Mouse (Mus musculus): Measurements from ENCODE around the gene Pnrc2.

The Pnrc2 gene

DNA sequence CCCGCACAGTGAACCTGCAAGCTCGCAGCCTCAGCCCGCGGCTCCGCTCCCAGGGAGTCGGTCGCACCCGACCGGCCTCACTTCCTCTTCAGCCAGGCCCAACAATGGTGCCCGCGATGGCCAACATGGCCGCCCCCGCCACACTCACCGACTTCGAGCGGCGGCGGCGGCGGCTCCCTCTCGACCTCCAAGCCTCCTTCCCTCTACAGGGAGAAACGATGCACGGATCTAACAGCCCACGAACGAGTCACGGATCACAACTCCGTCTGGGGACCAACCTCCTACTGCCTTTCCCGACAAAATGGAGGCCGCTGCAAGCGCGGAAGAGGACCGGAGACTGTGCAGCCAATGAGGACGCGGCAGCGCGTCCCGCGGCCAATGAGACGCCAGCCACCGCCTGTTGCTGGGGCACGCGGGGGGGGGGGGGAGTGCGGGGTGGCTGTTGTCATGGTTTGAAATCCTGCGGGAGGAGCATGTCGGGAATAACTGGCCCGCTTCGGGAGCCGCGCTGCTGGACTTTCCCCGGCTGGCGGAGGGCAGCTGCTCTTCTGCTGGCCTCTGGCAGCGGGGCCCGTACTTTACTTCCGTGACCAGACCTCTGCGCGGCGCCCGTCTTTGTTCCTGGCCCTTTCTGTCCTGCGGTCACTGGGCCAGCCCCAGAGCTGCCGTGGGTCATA is at the start of gene Pnrc2:
TSS of gene Pnrc2 (minus strand) at position 325 of the 677 bp plus-strand sequence.
- DNase-seq (ENCODE audit: low spot score in 2 of 2) = peak; percentile 91 to 95

DNA sequence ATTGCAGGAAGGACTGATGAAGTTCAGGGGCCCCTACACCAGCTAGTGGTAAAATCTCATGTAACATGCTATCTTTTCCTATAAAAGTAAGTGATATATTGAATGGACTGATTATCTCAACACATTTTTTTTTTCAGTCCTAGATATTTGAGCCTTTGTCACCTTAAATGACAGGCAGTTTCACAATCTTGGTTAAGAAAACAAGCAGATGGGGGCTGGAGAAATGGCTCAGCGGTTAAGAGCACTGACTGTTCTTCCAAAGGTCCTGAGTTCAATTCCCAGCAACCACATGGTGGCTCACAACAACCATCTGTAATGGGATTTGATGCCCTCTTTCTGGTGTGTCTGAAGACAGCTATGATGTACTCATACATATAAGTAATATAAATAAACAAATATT is 48.5 kb upstream of the Pnrc2 start:
- no peak for DNase-seq (ENCODE audit: low spot score in 2 of 2)

DNA sequence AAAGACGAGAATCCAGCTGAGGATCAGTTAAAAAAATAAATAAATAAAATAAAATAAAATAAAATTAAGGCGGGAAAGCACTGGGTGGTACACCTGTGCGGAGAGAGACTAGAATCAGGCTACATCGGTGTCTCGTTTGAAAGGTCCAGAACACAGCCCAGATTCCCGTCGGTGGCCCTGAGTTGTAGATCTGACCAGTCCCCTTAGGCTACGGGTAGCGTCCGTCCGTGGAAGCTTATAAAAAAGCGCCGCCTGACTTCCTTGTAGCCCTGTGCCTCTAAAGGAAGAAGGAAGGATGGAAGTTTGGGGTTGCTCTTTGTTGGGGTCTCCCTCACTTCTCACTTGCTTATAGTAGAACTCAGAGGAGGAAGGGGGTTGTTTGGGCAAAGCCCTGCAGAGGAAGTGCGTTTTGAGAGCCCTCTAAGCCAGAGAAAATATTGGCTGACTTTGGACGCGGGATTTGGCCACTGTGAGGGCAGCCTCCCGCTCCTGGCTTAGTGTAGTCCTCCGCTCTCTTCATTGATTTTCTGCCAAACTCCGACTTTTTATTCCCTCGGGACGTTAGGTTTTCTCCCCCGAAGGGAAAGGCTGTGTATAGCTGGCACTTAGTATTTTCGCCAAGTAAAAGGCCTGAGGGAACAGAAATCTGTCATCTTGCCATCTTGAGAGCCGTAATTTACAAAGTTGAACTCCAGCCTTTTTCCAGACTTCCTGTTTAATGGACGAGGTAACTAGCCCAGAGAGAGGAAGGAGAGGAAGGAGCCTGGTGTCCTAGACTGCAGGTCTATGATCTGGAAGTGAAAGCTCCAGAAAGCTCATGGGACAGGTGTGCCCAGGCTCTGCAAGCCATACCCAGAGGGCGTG is 47.8 kb upstream of the Pnrc2 start:
- DNase-seq (ENCODE audit: low spot score in 2 of 2) = peak; percentile 53

DNA sequence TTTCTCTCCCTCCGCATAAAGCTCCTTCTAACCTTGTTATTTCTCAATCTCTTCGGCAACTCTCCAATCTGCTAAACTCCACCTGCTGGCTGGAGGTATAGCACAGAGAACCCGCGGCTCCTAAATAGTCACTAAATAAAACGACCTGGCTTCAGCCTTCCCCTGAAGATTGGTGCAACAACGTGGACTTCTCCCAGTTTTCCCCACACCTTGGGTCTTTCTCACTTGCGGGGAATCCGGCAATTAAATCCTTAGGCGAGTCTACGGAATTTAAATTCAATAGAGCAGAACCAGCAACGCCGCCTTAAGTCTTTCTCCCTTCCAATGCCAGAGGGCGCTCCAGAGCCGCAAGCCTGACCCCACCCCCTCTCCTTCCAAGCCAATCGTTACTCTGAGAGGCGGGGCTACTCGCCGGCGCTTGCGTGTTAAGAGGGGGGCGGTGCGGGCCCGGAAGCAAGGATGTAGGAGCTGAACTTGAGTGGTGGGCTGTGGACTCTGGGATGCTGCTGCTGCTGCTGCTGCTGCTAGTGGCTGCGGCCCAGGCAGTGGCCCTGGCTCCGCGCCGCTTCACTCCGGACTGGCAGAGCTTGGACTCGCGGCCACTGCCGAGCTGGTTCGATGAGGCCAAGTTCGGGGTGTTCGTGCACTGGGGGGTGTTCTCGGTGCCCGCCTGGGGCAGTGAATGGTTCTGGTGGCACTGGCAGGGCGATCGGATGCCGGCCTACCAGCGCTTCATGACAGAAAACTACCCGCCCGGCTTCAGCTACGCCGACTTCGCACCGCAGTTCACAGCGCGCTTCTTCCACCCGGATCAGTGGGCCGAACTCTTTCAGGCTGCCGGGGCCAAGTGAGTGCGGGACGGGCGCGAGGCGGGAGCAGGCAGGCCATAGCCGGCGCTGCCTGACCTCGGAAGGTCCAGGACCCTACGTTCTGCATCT is 46.9 kb upstream of the Pnrc2 start, which contains the start of gene Fuca1:
TSS of gene Fuca1 (plus strand) at position 432 of the 938 bp plus-strand sequence.
- peak; percentile 91 to 96 for DNase-seq (ENCODE audit: low spot score in 2 of 2)

DNA sequence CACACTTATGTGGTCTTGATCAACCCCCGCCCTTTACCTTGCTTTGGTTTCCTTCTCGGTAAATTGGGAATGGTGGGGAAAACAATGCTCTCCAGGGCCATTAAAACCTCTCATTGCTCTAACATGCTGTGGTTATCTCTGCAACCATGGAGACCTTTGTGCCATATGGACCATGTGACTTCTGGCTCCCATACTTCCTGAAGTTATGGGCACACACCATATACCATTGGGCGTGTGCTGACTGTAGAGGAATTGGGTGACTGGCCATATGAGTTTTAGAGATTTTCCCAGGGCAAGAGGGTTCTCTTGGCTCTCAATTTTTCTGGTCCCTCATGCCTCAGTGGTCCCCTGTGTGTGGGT is 45.6 kb upstream of the Pnrc2 start:
- no peak for DNase-seq (ENCODE audit: low spot score in 2 of 2)

DNA sequence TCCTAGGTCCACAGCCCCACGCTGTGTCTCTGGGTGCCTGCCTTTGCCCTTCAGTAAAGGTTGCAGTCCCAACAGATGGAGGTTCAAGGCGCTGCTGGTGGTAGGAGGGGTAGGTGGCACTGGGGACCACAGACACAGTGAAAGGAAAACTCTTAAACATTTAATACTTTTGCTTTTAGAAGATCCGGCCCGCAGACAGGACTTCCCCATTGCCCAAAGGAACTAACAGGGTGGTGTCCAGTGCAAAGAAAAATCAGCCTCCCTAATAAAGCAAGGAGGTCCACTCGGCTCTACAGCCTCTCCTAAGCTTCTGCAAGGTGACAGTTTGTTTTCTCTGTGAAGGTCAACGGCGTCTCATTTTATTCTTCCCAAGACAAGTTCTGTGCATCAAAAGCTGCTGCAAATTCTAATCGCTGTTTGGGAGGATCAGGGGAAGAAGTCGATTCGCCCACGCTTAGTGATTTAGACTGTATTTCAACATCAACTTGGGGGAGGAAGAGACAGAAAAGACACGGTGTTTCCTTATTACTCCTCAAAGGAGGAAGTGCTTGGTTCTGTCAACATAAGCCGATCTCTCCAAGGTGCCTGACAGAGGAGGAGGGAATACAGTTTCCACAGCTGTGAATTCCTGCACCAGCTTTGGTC is 45.1 kb upstream of the Pnrc2 start:
- peak in 1 of 2 experiments; percentile 21 for DNase-seq (ENCODE audit: low spot score in 2 of 2)

DNA sequence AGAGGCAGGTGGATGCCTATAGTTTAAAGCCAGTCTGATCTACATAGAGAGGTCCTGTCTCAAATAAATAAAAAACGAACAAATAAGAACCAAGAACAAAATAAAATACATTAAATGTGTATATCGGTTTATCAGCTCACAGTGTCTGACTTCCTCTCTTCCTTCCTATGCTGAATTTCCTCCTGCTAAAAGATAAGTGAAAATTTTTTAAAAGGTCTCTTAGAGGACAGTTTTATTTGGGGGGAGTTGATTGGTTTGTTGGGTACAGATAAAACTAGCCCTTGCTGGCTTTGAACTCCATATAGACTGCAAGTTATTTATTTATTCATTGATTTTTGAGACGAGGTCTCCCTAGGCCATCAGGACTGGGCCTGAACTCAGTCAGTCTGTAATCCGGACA is 39.8 kb upstream of the Pnrc2 start:
- no peak for DNase-seq (ENCODE audit: low spot score in 2 of 2)

DNA sequence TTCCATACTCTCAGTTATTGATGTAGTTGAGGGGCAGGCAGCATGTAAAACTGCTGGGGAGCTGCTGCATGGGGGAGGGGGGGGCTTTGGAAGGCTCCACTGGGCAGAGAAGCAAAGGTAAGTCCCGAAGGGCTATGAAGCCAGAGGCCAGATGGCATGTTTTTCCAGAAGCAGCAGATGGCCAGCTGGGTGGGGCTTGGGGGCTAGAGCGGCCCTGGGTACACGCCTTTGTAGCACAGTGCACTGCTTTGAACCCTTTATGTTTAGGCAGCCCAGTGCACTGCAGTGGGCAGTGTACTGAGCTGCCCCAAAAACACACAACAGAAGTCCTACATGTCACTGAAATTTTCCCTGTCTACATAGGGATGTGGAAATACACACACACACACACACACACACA is 39.2 kb upstream of the Pnrc2 start:
- DNase-seq (ENCODE audit: low spot score in 2 of 2) = no peak

DNA sequence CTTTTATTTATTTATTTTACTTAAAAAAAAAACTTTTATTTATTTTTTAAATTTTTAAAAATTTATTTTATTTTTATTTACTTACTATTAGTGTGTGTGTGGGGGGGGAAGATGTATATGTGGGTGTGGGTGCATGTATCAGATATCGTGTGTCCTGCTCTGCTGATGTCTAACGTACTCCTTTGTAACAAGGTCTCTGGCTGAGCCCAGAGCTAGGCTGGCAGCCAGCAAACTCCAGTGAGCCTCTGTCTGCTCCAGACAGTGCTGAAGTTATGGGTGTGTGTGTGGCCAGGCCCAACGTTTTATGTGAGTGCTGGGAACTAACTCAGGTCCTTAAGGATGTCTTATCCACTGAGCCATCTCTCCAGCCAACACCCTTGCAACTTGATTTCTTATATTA is 38.5 kb upstream of the Pnrc2 start:
- no peak for DNase-seq (ENCODE audit: low spot score in 2 of 2)

DNA sequence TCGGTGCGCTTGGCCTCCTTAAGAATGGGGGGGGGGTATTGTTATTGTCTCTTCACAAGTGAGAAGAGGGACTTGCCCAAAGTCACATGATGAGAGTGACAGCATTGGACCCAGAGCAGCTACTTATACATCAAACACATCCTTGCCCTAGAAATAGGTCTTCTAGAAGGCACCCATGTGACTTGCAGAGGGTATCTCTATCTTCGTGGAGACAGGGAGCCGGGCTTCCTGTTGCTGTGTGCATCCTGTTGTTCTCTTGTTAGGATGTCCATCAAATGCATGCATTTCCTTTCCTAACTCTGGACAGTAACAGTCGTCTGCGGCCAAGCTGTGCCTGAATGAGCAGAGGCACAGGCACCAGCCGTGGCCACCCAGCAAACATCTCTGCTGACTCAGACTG is 37.9 kb upstream of the Pnrc2 start:
- no peak for DNase-seq (ENCODE audit: low spot score in 2 of 2)

DNA sequence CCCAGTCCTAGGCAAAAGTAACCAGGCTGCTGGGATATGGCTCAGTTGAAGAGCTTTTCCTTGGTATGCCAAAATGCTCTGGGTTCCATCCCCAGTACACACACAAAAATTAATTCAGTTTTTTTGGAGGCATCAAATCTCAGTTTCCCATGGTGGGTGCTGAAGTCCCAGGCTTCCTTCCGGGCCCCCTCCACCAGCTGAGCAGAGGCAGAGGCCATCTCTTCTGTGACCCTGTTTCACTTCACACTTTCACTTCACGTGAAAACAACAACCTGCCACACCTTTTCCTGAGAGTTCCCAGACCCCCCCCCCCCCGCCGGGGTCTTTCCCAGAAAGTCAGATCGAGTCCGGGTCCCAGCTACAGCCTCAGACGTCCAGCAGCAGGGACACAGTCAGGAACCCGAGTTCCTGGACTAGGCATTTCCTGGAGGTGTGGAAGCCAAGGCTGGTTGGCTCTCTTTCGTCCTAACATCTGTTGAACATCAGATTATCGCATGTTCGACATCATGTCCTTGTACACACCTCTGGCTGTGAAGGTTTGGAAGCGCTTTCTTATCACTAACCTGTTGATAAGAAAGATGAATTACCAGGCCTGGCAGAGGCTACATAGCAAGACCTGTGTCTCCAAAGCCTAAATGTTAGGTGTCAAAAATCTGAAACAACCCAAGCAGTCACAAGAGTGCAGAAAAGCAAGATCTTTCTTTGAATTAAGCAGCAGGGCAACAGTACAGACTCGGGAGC is 35.8 kb upstream of the Pnrc2 start:
- no peak for DNase-seq (ENCODE audit: low spot score in 2 of 2)

DNA sequence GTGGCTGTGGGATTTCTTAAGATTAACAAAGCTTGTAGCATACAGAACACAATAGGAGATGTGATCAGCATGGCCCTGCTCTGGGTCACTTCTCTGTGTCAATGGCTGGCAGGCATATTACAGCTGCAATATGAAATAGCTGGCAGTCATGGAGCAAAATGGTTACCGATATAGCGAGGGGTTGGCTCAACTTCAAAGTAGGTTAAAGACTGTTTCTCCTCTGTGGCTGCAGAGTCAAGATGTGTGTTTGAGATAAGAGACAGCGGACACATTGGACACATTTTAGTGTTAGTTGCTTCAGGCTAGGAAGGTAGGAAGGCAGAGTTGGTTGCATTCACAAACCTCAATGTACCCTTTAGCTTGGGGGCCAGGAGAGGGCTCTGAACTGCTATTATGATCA is 33.0 kb upstream of the Pnrc2 start:
- no peak for DNase-seq (ENCODE audit: low spot score in 2 of 2)

DNA sequence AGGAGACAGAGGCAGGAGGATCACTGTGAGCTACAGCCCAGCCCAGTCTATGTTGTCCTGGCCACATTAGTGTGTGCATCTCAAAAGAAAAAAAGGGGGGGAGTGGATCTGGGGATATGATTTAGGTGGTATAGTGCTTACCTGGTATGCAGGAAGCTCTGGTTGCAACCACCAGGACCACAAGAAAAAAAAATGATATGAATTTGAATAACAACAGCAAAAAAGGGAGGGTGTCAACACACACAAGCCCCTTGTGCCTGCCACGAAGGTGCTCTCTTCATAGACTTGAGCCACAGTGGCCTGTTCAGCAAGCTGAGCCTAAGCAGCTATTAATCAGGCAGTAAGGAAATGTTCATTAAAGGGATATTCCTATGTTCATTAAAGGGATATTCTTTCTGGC is 31.2 kb upstream of the Pnrc2 start:
- DNase-seq (ENCODE audit: low spot score in 2 of 2) = no peak

DNA sequence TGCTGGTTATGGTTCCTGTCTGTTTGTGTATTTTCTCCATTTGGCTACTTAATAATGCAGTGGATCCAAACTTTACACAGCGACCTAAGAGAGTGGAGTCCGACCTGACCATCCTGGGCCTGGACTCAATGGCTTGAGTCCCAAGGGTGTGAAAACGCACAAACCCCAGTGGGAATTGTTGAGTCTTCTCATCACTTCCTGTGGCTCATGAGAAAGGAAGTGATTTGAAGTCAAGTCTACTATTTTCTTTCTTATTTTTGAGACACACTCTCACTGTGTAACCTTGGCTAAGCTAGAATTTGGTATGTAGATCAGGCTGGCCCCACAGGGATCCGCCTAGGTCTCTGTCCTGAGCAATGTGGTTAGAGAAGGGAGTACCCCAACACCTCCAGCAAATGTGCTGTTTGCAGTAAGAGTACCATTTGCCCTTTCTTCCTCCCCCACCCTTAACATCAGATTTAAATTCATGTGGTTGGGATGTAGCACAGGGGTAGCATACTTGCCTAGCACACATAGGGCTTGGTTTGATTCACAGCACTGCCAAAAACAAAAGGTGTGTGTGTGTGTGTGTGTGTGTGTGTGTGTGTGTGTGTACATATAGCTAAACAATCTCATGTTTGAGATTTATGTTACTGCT is 29.1 kb upstream of the Pnrc2 start:
- no peak for DNase-seq (ENCODE audit: low spot score in 2 of 2)

DNA sequence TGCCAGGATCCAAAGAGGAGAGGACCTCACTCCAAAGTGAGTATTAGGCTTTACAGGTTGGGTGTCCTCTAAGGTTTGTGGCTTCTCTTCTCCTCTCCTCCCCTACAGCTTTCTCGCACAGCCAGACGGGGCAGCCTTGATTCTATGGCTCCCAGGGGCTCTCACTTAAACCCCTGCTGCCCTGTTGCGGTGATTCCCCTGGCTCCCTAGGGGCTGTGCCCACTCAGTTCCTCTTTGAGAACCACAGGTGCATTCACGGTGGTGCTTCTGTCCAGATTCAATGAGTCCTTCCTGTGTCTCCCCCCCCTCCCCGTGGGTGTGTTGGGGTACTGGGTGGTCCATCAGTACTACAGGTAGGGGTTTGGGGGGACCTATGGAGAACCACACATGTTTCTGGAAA is 26.4 kb upstream of the Pnrc2 start:
- no peak for DNase-seq (ENCODE audit: low spot score in 2 of 2)

DNA sequence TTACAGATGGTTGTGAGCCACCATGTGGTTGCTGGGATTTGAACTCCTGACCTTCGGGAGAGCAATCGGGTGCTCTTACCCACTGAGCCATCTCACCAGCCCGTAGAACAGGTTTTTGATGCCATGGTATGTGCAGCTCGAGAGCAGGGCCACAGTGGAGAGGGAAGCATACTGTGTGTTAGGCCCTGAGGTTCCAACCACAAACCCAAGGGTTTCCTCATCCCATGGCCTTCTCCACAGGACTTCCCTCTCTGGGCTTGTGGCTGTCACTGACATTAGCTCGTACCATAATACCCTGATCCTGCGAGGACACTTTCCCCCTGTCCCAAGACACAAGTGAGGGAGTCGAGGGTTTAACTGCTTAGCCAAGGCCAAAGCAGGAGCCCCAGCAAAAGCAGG is 25.4 kb upstream of the Pnrc2 start:
- no peak for DNase-seq (ENCODE audit: low spot score in 2 of 2)

DNA sequence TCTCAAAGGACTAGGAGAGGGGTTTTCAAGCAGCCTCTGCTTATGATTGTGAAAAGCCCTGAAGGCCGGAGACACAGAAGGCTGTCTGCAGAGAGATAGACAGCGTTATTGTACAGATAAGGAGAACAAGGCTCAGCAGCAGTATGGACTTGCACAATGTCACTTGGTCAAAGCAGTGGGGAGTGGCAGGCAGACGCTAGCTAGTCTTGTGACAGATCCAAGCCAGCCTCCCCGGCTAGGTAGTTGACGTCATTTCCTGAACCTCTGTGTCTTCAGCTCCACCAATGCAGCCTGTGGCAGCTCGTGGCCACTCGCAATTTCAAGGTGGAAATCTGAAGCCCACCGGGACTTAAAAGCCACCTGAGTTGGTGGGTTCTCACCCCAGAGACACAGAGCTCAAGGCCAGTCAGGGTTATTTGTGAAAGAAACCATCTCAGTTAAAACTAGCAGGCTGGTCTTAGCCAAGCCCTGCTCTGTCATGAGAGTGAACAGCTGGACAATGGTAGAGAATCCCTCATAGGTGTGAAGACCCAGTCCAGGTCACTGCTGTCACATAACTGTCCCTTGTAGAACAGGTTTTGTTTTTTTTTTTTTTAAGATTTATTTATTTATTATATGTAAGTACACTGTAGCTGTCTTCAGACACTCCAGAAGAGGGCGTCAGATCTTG is 24.9 kb upstream of the Pnrc2 start:
- no peak for DNase-seq (ENCODE audit: low spot score in 2 of 2)

DNA sequence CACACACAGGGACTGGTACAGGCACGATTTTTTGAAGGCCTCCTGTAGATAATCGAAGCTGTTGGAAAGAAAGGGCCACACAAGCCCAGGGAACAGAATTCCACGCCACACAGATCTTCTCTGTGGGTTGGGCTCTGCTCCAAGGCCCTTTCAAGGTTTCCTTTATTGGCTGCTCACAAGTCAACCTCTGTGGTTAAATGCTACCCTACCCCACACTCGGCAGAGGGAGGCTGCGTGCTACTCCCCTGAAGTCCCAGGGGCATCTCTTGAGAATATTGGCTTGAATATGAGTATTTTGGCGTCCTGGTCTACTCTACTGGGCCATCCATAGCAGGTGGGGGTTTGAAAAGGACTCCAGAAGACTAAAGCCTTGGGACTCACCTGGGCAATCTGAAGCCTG is 22.5 kb upstream of the Pnrc2 start:
- DNase-seq (ENCODE audit: low spot score in 2 of 2) = no peak

DNA sequence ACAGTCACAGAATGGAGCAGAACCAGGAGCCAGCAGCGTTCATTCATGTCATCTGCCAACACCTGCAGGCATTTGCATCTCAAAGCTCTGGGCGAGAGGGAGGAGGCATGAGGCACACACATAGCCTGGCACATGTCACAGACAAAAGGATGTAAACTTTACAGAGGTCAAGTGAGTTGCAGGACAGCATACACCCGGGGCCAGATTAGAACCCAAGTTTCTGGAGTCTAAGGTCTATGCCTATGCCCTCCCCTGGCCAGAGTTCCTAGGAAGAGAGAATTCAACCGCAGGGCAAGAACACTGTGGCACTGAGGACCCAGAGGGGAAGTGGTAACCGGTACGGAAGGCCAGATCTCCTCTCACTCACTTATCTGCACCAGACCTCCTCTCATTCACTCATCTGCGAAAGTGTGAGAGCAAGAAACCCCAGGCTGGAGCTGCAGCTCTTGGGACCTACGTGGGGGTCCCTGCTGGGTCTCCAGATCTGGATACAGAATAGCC is 21.5 kb upstream of the Pnrc2 start, which contains the start of gene Cnr2:
TSS of gene Cnr2 (plus strand) at position 324 of the 501 bp plus-strand sequence.
- DNase-seq (ENCODE audit: low spot score in 2 of 2) = no peak

DNA sequence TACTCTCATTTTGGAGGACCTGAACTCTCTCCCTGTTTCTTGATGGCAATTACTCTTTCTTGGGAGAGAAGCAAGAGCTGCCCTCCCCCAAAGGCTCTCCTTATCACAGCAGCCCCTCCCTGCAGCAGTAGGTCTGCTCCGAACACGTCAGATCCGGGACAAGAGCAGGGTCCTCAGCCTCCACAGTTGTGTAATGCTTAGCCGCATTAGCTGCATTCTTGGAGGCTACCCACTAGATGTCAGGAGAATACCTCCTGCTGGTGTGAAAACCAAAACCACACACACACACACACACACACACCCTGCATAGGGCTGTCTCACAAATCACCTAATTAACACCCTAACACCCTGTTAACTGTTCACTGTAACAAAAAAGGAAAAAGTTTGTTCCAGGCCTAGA is 19.2 kb upstream of the Pnrc2 start:
- no peak for DNase-seq (ENCODE audit: low spot score in 2 of 2)

All from heart, adult 9 months (tissue).